Mouse (Mus musculus): Measurements from ENCODE around the gene H13.

DNA sequence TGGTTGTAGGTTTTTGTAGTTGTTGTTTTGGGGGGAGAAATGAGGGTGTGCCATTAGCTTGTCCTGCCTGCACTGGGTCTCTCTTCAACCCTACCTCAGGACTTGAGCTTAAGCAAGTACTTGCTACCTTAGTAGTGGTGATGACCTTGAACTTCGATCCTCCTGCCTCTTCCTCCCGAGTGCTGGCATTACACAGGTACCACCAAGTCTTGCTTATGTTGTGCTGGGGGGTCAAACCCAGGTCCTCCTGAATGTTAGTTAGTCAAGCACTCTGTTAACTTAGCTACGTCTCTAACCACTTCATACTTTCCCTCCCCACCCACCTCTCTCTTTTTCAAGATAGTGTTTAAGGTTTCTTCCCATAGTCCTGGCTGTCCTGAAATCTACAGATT, 55.1 kb downstream of the H13 start:
- no peak for TF ChIP-seq CTCF (conservative IDR thresholded peaks at IDR 0.05; ENCODE audit: low read length)
- TF ChIP-seq NANOG (IDR thresholded peaks at IDR 0.05; ENCODE audit: borderline replicate concordance, low read length) = no peak
- TF ChIP-seq POU5F1 (IDR thresholded peaks at IDR 0.05; ENCODE audit: borderline replicate concordance, low read length) = no peak

Data from E14TG2a.4 (cell line).